Mouse (Mus musculus) erythroblast, embryonic 14.5 days (primary cell): ENCODE measurements at regions not wholly inside any gene's neighbourhood (a gene's known extent, or its start where the extent isn't known, plus 50 kb on each side); places are given as distances from the start of the nearest gene placed in this dataset.

Source experiments
- GATA1 ChIP-seq: IDR thresholded peaks from 2 replicates; pipeline ENCODE4 v1.6.1; 2012; ENCODE audit warnings: low read length, inconsistent platforms, mixed read lengths
- TAL1 ChIP-seq: IDR thresholded peaks from 3 replicates; pipeline ENCODE4 v1.6.1; 2012; ENCODE audit warnings: low read length, inconsistent platforms, mixed read lengths

DNA sequence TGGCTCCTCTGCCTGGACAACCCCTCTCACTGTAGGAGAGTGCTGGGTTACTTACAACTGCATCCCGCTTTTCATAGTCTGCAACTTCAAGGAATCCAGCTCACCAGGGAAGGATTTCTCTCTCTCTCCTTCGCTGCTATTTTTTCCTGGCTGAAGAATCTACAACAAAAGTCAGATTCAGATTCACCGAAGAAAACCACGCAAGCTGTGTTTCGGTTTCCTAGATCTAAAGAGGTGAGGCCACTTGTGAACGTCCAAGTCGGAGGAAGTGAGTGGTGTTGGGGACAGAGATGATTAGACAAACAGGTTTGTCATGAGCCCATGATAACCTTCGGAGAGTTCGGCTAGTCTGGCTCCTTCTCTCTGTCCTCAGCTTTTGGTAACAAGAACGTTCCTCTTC, 180.1 kb upstream of the Jmjd1c start:
- TF ChIP-seq GATA1 (no peak), TAL1 (no peak)
